Mouse (Mus musculus) kidney, embryonic 14.5 days (tissue): ENCODE data around the gene Mapk1ip1l. TPM values are rescaled to one million over a fixed set of nuclear protein-coding genes. Genes with fewer than 3 reads are reported as not detected.

Experiments used
- ATAC-seq: fragments of 200-750 bp; cut with Nextera tagmentation; 2 replicates; pipeline ENCODE4 v1.8.0; 2017; ENCODE audit warnings: moderate number of reproducible peaks, mild to moderate bottlenecking, moderate TSS enrichment, moderate library complexity; ENCODE audit not compliant: low FRiP score, low TSS enrichment
- H3K27ac ChIP-seq: fragments of 300-500 bp; sonication (generic); 2 replicates; pipeline ENCODE4 v1.5.1; 2014; ENCODE audit warnings: low read depth, mild to moderate bottlenecking, low read length, moderate library complexity, mixed read lengths
- H3K27me3 ChIP-seq: fragments of 300-500 bp; sonication (generic); 2 replicates; pipeline ENCODE4 v1.6.1; 2014; ENCODE audit warnings: mild to moderate bottlenecking, low read length; ENCODE audit not compliant: control insufficient read depth, insufficient read depth
- H3K36me3 ChIP-seq: fragments of 300-500 bp; sonication (generic); 2 replicates; pipeline ENCODE4 v1.6.1; 2014; ENCODE audit warnings: low read length, mixed read lengths; ENCODE audit not compliant: control insufficient read depth, insufficient read depth
- H3K4me1 ChIP-seq: fragments of 300-500 bp; sonication (generic); 2 replicates; pipeline ENCODE4 v1.6.1; 2014; ENCODE audit warnings: low read length, mixed read lengths; ENCODE audit not compliant: control insufficient read depth, insufficient read depth
- H3K4me2 ChIP-seq: fragments of 300-500 bp; sonication (generic); replicated peaks from 2 replicates; pipeline ENCODE4 v1.6.1; 2014; ENCODE audit warnings: low read depth, mild to moderate bottlenecking, low read length
- H3K4me3 ChIP-seq: fragments of 300-500 bp; sonication (generic); 2 replicates; pipeline ENCODE4 v1.5.1; 2014; ENCODE audit warnings: mild to moderate bottlenecking, low read length
- H3K9ac ChIP-seq: fragments of 300-500 bp; sonication (generic); 2 replicates; pipeline ENCODE4 v1.6.1; 2014; ENCODE audit warnings: low read depth, mild to moderate bottlenecking, low read length, moderate library complexity
- H3K9me3 ChIP-seq: fragments of 300-500 bp; sonication (generic); 2 replicates; pipeline ENCODE4 v1.6.1; 2016; ENCODE audit warnings: low read length; ENCODE audit not compliant: control insufficient read depth
- WGBS: fragments of 180-500 bp; shearing (Covaris S2); extraction: QIAGEN DNeasy Blood & Tissue Kit; methylation state at CpG from one replicate; pipeline ENCODE4 v1.1.7; 2014; 5-methylcytosine and 5-hydroxymethylcytosine counted together
- polyA plus RNA-seq: library from polyadenylated mRNA; unstranded; fragments of >200 nt; fragmentation: Nextera tagmentation; extraction: Ambion mirVana; gene quantifications from 2 replicates; pipeline ENCODE4 v1.2.1, GENCODE M21; 2014

The Mapk1ip1l gene
- polyA plus RNA-seq, 1 experiment from 2014 or later = 104 TPM

DNA sequence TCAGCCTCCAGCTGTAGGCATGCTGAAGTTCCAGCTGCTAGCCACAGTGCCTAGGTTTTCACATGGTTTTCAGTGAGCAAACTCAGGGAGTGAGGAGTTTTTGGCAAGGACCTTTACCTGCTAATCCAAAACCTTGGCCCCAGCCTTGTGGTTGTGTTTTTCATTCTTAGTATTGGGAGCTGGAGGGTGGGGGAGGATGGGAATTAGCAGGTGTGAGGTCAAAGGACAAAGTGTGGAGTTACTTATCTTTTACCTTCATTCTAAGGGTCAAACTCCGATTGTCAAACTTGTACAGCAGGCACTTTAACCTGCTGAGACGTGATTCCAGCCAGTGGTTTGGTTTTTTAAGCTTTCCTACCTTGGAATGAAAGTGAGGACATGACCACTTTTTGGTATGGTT, 1.8 kb upstream of the Mapk1ip1l start:
- Histone ChIP-seq H3K9me3 (no peaks in the 10 kb centered on the region), H3K27ac (no peak overlapping the region), H3K36me3 (no peaks in the 10 kb centered on the region; the same call in 1 of the 2 replicates), H3K4me2 (no peak overlapping the region), H3K9ac (no peak overlapping the region), H3K27me3 (no peaks in the 10 kb centered on the region), H3K4me1 (peaks cover 15% of the 10 kb centered on the region), H3K4me3 (no peak overlapping the region)
- 39% methylated on average over 2 of the region's 2 CpGs for WGBS
- no peak for ATAC-seq

DNA sequence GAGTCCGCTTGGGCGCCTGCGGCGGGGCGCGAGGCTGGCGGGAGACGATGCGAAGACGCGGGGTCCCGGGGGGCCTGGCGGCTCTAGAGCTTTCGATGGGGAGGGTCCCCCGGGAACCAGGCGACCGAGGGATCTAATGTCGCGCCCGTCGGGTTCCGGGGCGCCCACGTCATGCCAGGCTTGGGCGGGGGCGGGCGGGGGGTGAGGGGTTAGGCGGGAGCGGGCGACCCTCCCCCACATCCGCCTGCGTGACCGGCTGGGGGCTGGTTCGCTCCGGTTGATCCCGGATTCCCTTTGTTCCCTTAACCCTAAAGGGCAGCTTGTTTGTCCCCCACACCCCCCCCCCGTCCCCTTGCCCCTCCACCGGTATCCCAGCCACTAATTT, 334 bp downstream of the Mapk1ip1l start:
- Histone ChIP-seq H3K4me3 (peak overlapping the region; percentile 63), H3K9ac (peak overlapping the region; percentile 90), H3K27ac (peak overlapping the region; percentile 93), H3K36me3 (peaks cover 3% of the 10 kb centered on the region; the same call in 1 of the 2 replicates), H3K4me2 (peak overlapping the region; percentile 42), H3K9me3 (no peaks in the 10 kb centered on the region), H3K27me3 (no peaks in the 10 kb centered on the region), H3K4me1 (peaks cover 19% of the 10 kb centered on the region)
- under 1% methylated on average over 36 of the region's 38 CpGs for WGBS
- peak; percentile 78 for ATAC-seq

DNA sequence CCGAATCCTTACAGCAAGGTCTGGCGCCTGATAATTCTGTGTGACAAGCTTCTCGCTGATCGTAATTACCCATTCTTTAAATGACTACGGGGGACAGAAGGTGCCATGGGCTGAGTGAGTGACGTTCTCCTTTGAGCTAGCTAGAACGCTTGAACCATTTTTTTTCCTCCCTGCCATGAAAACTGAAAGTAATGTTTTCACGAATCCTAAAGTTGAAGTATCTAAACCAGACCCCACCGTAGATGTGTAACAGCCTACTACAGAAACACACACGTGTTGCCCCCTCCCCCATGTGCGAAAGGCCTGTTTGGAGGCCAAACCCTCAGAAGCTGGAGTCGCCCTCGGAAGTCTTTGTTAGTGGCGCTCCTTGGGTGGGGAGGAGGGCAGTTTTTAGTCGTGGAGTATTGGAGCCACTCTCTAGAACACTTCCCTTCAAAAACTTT, 774 bp downstream of the Mapk1ip1l start:
- peak overlapping the region; percentile 90 for H3K9ac ChIP-seq
- H3K4me1 ChIP-seq = peaks cover 19% of the 10 kb centered on the region
- H3K36me3 ChIP-seq = peaks cover 3% of the 10 kb centered on the region; the same call in 1 of the 2 replicates
- peak; percentile 50 for ATAC-seq
- H3K4me2 ChIP-seq = peak overlapping the region; percentile 42
- H3K4me3 ChIP-seq = peak overlapping the region; percentile 63
- no peaks in the 10 kb centered on the region for H3K27me3 ChIP-seq
- 0% methylated on average over 15 of the region's 15 CpGs for WGBS
- H3K9me3 ChIP-seq = no peaks in the 10 kb centered on the region
- peak overlapping the region; percentile 93 for H3K27ac ChIP-seq

DNA sequence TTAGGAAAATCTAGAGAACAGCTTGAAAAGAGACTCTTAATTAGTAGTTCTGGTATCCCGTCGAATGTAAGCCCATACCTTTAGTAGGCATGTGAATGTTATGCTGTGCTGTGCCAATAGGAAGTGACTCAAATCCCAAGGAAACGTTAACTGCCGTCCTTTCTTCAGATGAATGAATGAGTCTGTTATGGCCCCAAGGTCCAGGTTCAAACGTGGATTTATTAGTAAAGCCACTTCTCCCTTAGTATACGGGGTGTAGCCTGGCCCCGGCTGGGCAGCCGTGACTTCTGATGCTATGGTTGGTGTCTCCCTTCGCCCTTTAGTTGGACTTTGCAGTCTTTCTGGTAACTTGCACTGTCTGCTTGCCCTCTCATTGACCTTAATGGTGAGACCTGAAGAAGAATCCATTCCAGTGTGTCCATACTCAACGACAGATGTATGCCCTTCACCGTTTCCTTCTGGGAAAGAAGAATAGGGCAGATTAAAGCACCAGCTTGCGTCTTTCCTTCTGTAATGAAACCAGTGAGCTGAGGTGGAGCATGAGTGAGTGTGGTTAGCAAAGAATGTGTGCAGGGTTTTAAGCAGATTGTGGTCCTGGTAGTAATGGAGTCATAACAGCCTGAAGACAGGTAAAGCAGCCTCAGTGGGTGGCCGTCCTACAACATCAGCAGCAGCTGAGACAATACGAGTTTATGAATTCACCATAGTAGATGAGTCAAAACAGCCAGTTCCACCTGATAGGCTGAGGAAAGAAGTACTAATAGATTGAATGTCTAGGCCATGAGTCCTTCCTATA, 5.0 kb downstream of the Mapk1ip1l start:
- Histone ChIP-seq H3K9me3 (no peaks in the 10 kb centered on the region), H3K27me3 (no peaks in the 10 kb centered on the region), H3K4me1 (peaks cover 14% of the 10 kb centered on the region), H3K9ac (no peak overlapping the region), H3K36me3 (peaks cover 7% of the 10 kb centered on the region), H3K27ac (no peak overlapping the region), H3K4me3 (no peak overlapping the region), H3K4me2 (no peak overlapping the region)
- no peak for ATAC-seq
- WGBS = 73% methylated on average over 14 of the region's 14 CpGs

DNA sequence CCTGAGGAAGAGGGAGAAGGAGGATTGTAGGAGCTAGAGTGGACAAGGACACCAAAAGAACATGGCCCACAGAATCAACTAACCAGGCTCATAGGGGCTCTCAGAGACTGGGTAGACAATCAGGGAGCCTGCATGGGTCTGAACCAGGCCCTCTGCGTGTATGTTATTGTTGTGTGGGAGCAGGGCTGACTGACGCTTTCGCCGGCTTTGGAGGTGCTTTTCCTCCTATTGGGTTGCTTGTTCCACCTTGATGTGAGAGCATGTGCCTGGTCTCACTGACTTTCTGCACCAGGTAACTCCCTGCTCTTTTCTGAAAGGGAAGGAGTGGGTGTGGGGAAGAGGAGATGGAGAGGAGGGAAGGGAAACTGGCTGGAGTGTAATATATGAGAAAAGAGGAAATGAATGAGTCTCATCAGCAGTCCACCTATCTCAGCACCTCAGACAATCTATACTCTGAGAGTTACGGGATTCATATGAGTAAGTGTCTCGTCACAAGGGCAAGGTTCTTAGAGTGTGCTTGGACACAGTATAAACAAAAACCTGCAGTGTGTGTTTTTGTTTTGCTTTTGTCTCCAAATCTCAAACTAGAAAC, 6.8 kb downstream of the Mapk1ip1l start:
- WGBS = 91% methylated on average over 6 of the region's 6 CpGs
- Histone ChIP-seq H3K27me3 (no peaks in the 10 kb centered on the region), H3K9me3 (no peaks in the 10 kb centered on the region), H3K36me3 (peaks cover 20% of the 10 kb centered on the region), H3K4me1 (peaks cover 11% of the 10 kb centered on the region), H3K4me3 (no peak overlapping the region), H3K27ac (no peak overlapping the region), H3K4me2 (no peak overlapping the region), H3K9ac (no peak overlapping the region)
- ATAC-seq = no peak

DNA sequence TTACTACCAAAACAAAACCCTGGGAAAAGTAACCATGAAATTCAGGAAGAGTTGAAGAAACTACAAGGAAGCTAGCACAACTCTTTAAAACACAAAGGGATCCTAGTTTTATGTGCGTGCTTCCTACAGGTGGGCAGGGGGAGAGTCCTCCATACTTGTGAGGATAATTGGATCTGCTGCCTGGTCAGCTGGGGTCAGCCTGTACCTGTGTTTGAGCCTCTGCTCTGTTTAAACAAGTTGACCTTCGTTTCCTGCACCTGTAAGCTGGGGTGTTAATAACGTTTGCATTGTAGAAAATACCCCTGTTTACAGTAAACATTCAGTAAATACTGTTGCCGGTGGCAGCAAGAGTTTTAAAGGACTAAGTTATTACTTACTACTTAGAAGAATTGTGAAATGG, 7.9 kb downstream of the Mapk1ip1l start:
- H3K36me3 ChIP-seq = peaks cover 30% of the 10 kb centered on the region

DNA sequence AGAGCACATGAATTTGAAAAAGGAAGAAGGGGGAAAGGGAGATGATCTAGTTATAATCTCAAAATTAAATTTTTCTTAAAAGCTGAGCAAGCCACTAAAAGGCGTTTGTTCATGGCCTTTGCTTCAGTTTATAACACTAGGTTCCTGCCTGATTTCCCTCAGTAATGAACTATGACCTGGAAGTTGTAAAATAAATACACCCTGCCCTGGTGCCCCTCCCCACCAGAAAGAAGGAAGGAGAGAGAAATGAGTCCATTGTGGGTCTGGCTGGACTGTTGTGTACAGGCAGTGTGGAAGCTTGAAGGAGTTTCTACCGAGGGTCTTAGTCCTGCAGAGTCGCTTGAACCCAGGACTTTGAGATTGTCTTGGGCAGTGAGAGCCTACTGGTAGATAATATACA, 9.6 kb downstream of the Mapk1ip1l start:
- no peaks in the 10 kb centered on the region for H3K27me3 ChIP-seq
- H3K4me2 ChIP-seq = no peak overlapping the region
- no peak overlapping the region for H3K4me3 ChIP-seq
- no peak overlapping the region for H3K9ac ChIP-seq
- H3K27ac ChIP-seq = no peak overlapping the region
- H3K4me1 ChIP-seq = peaks cover 4% of the 10 kb centered on the region; the same call in 1 of the 2 replicates
- H3K36me3 ChIP-seq = peaks cover 44% of the 10 kb centered on the region
- 65% methylated on average over 3 of the region's 3 CpGs for WGBS
- H3K9me3 ChIP-seq = no peaks in the 10 kb centered on the region
- ATAC-seq = no peak

More for the DNA sequence above, 7.9 kb downstream of the Mapk1ip1l start:
- H3K4me1 ChIP-seq = peaks cover 4% of the 10 kb centered on the region; the same call in 1 of the 2 replicates
- 84% methylated on average over 4 of the region's 4 CpGs for WGBS
- no peaks in the 10 kb centered on the region for H3K27me3 ChIP-seq
- no peak for ATAC-seq
- no peak overlapping the region for H3K4me3 ChIP-seq
- H3K9me3 ChIP-seq = no peaks in the 10 kb centered on the region
- H3K9ac ChIP-seq = no peak overlapping the region
- H3K4me2 ChIP-seq = no peak overlapping the region
- H3K27ac ChIP-seq = no peak overlapping the region

DNA sequence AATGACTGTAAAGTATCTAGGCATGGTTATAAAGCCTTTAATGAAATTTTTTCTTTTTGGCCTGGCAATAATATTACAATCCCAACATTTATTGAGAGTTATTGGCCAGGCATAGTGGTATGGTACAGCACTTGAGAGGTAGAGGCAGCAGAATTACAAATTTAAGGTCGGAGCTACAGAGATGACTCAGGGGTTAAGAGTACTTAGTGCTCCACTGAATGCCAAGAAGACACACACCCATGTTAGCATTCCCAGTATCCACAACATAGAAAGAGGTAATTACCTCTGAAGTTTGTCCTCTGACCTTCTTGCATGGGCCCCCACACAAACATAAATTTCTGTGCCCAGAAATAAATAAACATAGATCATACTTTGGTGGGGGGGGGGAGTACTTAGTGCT, 11.0 kb downstream of the Mapk1ip1l start:
- no peaks in the 10 kb centered on the region for H3K27me3 ChIP-seq
- H3K4me1 ChIP-seq = no peaks in the 10 kb centered on the region
- no peak for ATAC-seq
- peaks cover 55% of the 10 kb centered on the region for H3K36me3 ChIP-seq
- no peak overlapping the region for H3K9ac ChIP-seq
- H3K4me2 ChIP-seq = no peak overlapping the region
- no peak overlapping the region for H3K27ac ChIP-seq
- no peak overlapping the region for H3K4me3 ChIP-seq
- no peaks in the 10 kb centered on the region for H3K9me3 ChIP-seq
- 94% methylated on average over 1 of the region's 1 CpGs for WGBS
